Mouse (Mus musculus): Measurements from ENCODE around the gene Kcnf1. TPM values are rescaled to one million over a fixed set of nuclear protein-coding genes. Genes with fewer than 3 reads are reported as not detected.
"Not testable (repeated sequence)": the region's sequence is repeated elsewhere in the genome, so short reads cannot be mapped to it uniquely, and the experiment has no call there.

Gene Kcnf1
- polyA plus RNA-seq, 1 experiment from 2014 or later = 0.58 TPM

DNA sequence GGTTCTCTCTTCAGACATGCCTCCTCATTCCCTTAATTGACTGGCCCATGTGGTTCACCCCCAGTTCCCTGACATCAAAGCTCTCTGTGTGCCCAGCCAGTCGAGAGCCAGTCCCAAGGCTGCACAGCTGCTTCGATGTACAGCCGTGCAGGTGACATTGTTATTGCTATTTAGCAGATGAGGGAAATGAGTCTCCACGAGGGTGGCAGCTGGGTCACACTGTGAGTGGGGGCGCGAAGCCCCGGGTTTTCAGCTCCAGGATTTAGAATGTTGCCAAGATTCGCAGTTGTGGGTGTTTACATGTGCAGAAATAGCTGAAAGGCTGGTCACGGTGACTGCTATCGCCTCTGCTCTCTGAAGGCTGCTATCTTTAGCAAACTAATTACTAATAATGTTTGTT is 27.8 kb downstream of the Kcnf1 start:
- 81% methylated on average over 10 of the region's 10 CpGs for WGBS
- no peak for DNase-seq (ENCODE audit: low spot score)
- H3K27me3 ChIP-seq (ENCODE audit: insufficient read depth, poor library complexity, severe bottlenecking) = no peaks in the 10 kb centered on the region

GRCm38 (mm10) chr12:17141791-17142190 is 34.9 kb downstream of the Kcnf1 start:
- 57% methylated on average over 2 of the region's 2 CpGs for WGBS
- Histone ChIP-seq H3K4me1 (replicated peaks) (peaks cover 6% of the 10 kb centered on the region; the same call in 1 of the 2 replicates), H3K27ac (no peak overlapping the region), H3K27me3 (ENCODE audit: insufficient read depth, poor library complexity, severe bottlenecking) (no peaks in the 10 kb centered on the region), H3K36me3 (no peaks in the 10 kb centered on the region), H3K4me3 (no peak overlapping the region), H3K9me3 (no peaks in the 10 kb centered on the region)
- DNase-seq (ENCODE audit: low spot score) = no peak

More for the DNA sequence above, 27.8 kb downstream of the Kcnf1 start:
- Histone ChIP-seq H3K36me3 (no peaks in the 10 kb centered on the region), H3K27ac (no peak overlapping the region), H3K4me1 (replicated peaks) (peaks cover 4% of the 10 kb centered on the region; the same call in 1 of the 2 replicates), H3K9me3 (no peaks in the 10 kb centered on the region), H3K4me3 (no peak overlapping the region)

DNA sequence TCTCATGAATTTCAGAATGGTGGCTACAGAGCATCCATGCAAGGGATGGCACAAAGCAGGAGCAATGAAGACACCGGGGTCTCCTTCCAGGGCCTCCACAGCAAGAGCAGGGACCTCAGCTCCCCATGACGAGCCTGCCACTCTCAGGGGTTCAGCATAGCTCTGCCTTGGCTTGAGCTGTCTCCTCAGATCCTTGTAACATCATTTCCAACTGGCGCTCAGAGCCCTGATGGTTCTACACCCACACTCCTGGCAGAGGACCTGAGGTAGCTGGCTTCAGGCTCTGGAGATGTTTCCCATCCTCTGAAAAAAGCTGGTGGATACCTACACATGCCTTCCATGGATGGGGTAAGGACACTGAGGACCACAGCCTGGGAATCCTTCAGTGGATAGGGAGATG is 36.3 kb downstream of the Kcnf1 start:
- no peaks in the 10 kb centered on the region for H3K9me3 ChIP-seq
- DNase-seq (ENCODE audit: low spot score) = no peak
- 87% methylated on average over 3 of the region's 3 CpGs for WGBS

DNA sequence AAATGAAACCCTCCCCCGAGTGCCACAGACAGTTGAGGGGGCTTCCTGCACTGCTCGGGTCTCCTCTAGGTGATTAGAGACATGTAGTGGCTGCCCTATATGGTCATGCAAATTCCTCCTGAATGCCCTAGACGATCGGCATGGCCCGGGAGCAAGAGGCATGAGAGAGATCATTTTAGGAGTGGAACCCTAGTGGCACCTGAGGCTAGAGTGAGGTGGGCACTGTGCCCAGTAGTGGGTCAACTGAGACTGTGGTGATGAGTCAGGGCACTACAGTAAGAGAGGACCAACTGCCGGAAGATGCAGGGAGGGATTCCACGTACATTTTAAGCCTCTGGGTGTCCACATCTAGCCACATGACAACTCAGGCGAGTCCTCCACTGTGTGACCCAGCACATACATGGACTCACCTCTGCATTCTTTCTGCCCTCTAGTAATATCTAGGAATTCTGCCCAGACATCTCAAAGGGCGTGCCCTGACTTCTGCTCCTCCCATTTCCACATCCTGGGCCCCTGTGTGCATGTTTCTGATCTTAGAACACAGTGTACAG is 42.1 kb downstream of the Kcnf1 start:
- 85% methylated on average over 9 of the region's 9 CpGs for WGBS
- no peaks in the 10 kb centered on the region for H3K4me1 ChIP-seq (replicated peaks)
- no peak for DNase-seq (ENCODE audit: low spot score)
- no peaks in the 10 kb centered on the region for H3K9me3 ChIP-seq
- no peak overlapping the region for H3K4me3 ChIP-seq
- no peak overlapping the region for H3K27ac ChIP-seq
- no peaks in the 10 kb centered on the region for H3K36me3 ChIP-seq
- H3K27me3 ChIP-seq (ENCODE audit: insufficient read depth, poor library complexity, severe bottlenecking) = no peaks in the 10 kb centered on the region

More for the DNA sequence above, 36.3 kb downstream of the Kcnf1 start:
- Histone ChIP-seq H3K4me3 (no peak overlapping the region), H3K4me1 (replicated peaks) (peaks cover 6% of the 10 kb centered on the region; the same call in 1 of the 2 replicates), H3K27ac (no peak overlapping the region), H3K36me3 (no peaks in the 10 kb centered on the region), H3K27me3 (ENCODE audit: insufficient read depth, poor library complexity, severe bottlenecking) (no peaks in the 10 kb centered on the region)

DNA sequence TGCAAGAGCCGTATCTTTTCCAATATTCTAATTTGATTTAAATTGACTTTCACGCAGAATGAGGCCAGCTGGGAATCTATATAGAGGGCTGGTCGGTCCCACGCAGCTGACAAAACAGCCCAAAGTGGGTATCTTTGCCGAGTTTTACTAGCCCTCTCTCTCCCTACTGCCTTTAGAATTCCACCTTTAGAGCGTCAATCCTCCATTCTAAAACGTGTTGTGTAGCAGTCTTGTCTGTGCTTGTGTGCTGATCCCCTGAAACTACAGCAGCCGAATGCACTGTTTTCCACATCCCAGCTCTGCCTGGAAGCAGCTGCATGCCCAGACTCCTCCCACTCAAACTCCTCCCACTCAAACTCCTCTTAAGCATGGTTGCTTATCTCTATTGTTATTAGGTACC is 44.4 kb downstream of the Kcnf1 start:
- no peaks in the 10 kb centered on the region for H3K36me3 ChIP-seq
- no peak overlapping the region for H3K4me3 ChIP-seq
- no peaks in the 10 kb centered on the region for H3K27me3 ChIP-seq (ENCODE audit: insufficient read depth, poor library complexity, severe bottlenecking)
- H3K4me1 ChIP-seq (replicated peaks) = no peaks in the 10 kb centered on the region
- H3K9me3 ChIP-seq = no peaks in the 10 kb centered on the region
- no peak for DNase-seq (ENCODE audit: low spot score)
- WGBS = 71% methylated on average over 8 of the region's 8 CpGs
- no peak overlapping the region for H3K27ac ChIP-seq

DNA sequence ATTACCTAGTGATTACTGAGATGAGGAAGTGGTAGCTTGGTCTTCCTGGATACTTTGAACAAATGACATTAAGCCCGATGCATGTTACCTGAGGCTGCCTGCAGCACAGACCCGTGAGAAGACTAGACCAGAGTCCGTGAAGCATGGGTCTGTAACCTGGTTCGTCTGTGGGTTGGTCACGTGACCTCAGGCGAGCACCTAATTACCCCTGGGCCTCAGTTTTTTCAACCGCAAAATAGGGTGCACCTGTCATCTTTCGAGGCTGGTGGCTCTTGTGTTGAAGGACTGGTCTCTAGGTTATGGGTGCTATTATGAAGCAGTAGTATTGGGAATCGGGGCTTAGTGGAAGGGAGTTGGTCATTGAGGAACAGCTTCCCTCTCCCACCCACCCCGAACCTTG is 45.1 kb downstream of the Kcnf1 start:
- no peaks in the 10 kb centered on the region for H3K36me3 ChIP-seq
- no peaks in the 10 kb centered on the region for H3K27me3 ChIP-seq (ENCODE audit: insufficient read depth, poor library complexity, severe bottlenecking)
- no peaks in the 10 kb centered on the region for H3K4me1 ChIP-seq (replicated peaks)
- H3K9me3 ChIP-seq = no peaks in the 10 kb centered on the region
- DNase-seq (ENCODE audit: low spot score) = no peak
- 94% methylated on average over 10 of the region's 10 CpGs for WGBS
- H3K4me3 ChIP-seq = no peak overlapping the region
- H3K27ac ChIP-seq = no peak overlapping the region

GRCm38 (mm10) chr12:17122881-17123280 is 53.8 kb downstream of the Kcnf1 start:
- WGBS = 97% methylated on average over 9 of the region's 12 CpGs
- not testable (repeated sequence) for H3K9me3 ChIP-seq; DNase-seq (ENCODE audit: low spot score); H3K27me3 ChIP-seq (ENCODE audit: insufficient read depth, poor library complexity, severe bottlenecking); H3K4me3 ChIP-seq; H3K27ac ChIP-seq; H3K36me3 ChIP-seq; H3K4me1 ChIP-seq (replicated peaks)

Other genes with a start within 250 kb of the Kcnf1 start
- gene Pqlc3, start 176.5 kb downstream of the Kcnf1 start, polyA plus RNA-seq (2016; fragmentation: Nextera tagmentation; extraction: Ambion mirVana) = 3.6 and 4.2 TPM in 2 replicates
- gene 2410004P03Rik, start 165.2 kb downstream of the Kcnf1 start, polyA plus RNA-seq (2016; fragmentation: Nextera tagmentation; extraction: Ambion mirVana) = 2.5 and 5.6 TPM in 2 replicates
- 501 and 623 TPM in 2 replicates for gene Pdia6, start 89.7 kb upstream of the Kcnf1 start, polyA plus RNA-seq (2016; fragmentation: Nextera tagmentation; extraction: Ambion mirVana)
- 0.72 and 0.73 TPM in 2 replicates for gene Atp6v1c2, start 152.5 kb upstream of the Kcnf1 start, polyA plus RNA-seq (2016; fragmentation: Nextera tagmentation; extraction: Ambion mirVana)
- gene Nol10, start 171.6 kb upstream of the Kcnf1 start, polyA plus RNA-seq (2016; fragmentation: Nextera tagmentation; extraction: Ambion mirVana) = 28.8 and 34.5 TPM in 2 replicates